Mouse (Mus musculus) hindbrain, embryonic 11.5 days (tissue): ENCODE measurements at regions not wholly inside any gene's neighbourhood (a gene's known extent, or its start where the extent isn't known, plus 50 kb on each side); places are given as distances from the start of the nearest gene placed in this dataset.

Experiments used
- ATAC-seq: fragments of 200-750 bp; cut with Nextera tagmentation; 2 replicates; pipeline ENCODE4 v1.8.0; 2017; ENCODE audit warnings: mild to moderate bottlenecking, moderate TSS enrichment, moderate library complexity; ENCODE audit not compliant: low FRiP score
- DNase-seq: peaks from one replicate; pipeline ENCODE4 v3.0.0-alpha.2; 2015; ENCODE audit warnings: low spot score
- H3K27ac ChIP-seq: fragments of 300-500 bp; sonication (generic); 2 replicates; pipeline ENCODE4 v1.5.1; 2014; ENCODE audit warnings: mild to moderate bottlenecking, low read depth, low read length
- H3K27me3 ChIP-seq: fragments of 300-500 bp; sonication (generic); 2 replicates; pipeline ENCODE4 v1.6.1; 2014; ENCODE audit warnings: mild to moderate bottlenecking, low read length, moderate library complexity, mixed read lengths; ENCODE audit not compliant: control insufficient read depth, insufficient read depth
- H3K36me3 ChIP-seq: fragments of 300-500 bp; sonication (generic); 2 replicates; pipeline ENCODE4 v1.6.1; 2014; ENCODE audit warnings: mild to moderate bottlenecking, low read length, moderate library complexity, mixed read lengths; ENCODE audit not compliant: control insufficient read depth, insufficient read depth
- H3K4me1 ChIP-seq: fragments of 300-500 bp; sonication (generic); replicated peaks from 2 replicates; pipeline ENCODE4 v1.6.1; 2014; ENCODE audit warnings: low read length, mixed read lengths; ENCODE audit not compliant: control insufficient read depth, insufficient read depth
- H3K4me2 ChIP-seq: fragments of 300-500 bp; sonication (generic); replicated peaks from 2 replicates; pipeline ENCODE4 v1.6.1; 2014; ENCODE audit warnings: mild to moderate bottlenecking, low read depth, low read length
- H3K4me3 ChIP-seq: fragments of 300-500 bp; sonication (generic); 2 replicates; pipeline ENCODE4 v1.5.1; 2014; ENCODE audit warnings: low read depth, low read length
- H3K9ac ChIP-seq: fragments of 300-500 bp; sonication (generic); 2 replicates; pipeline ENCODE4 v1.6.1; 2014; ENCODE audit warnings: low read depth, low read length
- H3K9me3 ChIP-seq: fragments of 300-500 bp; sonication (generic); 2 replicates; pipeline ENCODE4 v1.6.1; 2016; ENCODE audit warnings: low read length; ENCODE audit not compliant: control insufficient read depth
- WGBS: fragments of 180-500 bp; shearing (Covaris S2); extraction: QIAGEN DNeasy Blood & Tissue Kit; methylation state at CpG from one replicate; pipeline ENCODE4 v1.1.7; 2014; 5-methylcytosine and 5-hydroxymethylcytosine counted together

DNA sequence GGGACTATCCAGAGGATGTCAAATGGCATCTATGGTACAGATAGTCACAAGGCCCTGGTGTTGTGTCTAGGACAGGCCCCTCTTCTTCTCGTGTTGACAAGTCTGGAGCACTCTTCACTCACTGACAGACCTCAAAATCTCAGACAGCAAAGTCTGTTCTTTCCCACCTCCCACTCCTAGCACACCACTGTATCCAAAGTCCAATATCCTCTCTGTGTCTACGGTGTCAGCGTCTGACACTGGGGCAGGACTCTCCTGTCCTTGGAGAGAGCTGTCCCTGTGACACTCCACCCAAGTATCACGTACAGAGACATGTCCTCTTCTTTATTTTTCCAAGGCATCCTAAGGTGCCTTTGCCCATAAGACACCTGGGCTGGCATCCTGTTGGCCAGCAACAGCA, 139.0 kb upstream of the Nsun2 start:
- DNase-seq (no peak), ATAC-seq (no peak)
- no peaks in the 10 kb centered on the region for H3K36me3 ChIP-seq
- H3K9me3 ChIP-seq, result no peaks in the 10 kb centered on the region
- H3K4me1 ChIP-seq, result no peaks in the 10 kb centered on the region
- WGBS, result 83% methylated on average over 4 of the region's 4 CpGs
- no peak overlapping the region for H3K27ac ChIP-seq
- H3K4me2 ChIP-seq, result no peak overlapping the region
- no peak overlapping the region for H3K4me3 ChIP-seq
- no peak overlapping the region for H3K9ac ChIP-seq
- H3K27me3 ChIP-seq, result no peaks in the 10 kb centered on the region

DNA sequence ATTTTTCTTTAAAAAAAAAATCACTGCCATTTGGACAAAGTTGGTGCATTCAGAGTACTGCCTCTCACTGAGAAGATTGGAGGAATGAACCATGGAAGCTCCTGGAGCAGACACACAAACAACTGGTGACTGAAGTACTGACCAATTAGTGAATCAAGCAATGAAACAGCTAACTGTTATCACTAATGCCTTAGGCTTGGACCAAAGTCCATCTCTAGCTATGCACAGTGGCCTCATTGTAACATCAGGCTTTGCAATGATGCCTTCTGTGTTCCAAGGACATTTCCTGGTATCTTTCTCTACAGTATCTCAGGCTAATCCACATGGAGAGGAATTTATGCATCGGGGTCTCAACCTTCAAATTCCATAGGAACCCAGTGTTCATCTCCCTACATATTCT, 123.2 kb upstream of the Nsun2 start:
- no peak overlapping the region for H3K4me3 ChIP-seq
- no peak overlapping the region for H3K4me2 ChIP-seq
- WGBS, result 94% methylated on average over 1 of the region's 1 CpGs
- no peak for DNase-seq
- H3K9me3 ChIP-seq, result no peaks in the 10 kb centered on the region
- no peak overlapping the region for H3K27ac ChIP-seq
- no peak overlapping the region for H3K9ac ChIP-seq
- ATAC-seq, result no peak
- H3K27me3 ChIP-seq, result no peaks in the 10 kb centered on the region
- H3K4me1 ChIP-seq, result no peaks in the 10 kb centered on the region
- H3K36me3 ChIP-seq, result no peaks in the 10 kb centered on the region

DNA sequence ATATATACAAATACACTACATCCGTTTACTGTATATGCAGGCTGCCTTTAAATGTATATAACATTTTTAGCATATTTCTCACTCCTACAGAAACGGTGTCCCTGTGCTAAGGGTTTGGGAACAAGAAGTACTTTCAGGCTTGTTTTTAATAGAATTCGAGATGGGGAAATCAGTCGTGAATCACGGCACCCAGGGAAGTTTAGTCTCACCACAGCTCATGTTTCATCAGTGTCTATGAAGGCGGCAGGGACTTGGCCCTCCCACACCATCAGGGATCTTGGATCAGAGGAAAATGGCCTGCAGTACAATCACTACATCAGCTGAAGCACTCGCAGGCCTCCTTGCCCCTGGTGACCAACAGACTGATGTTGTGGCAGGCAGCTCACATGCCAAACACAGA, 118.7 kb upstream of the Nsun2 start:
- Histone ChIP-seq H3K27me3 (no peaks in the 10 kb centered on the region), H3K9ac (no peak overlapping the region), H3K4me3 (no peak overlapping the region), H3K9me3 (no peaks in the 10 kb centered on the region), H3K36me3 (no peaks in the 10 kb centered on the region), H3K27ac (no peak overlapping the region), H3K4me1 (no peaks in the 10 kb centered on the region), H3K4me2 (no peak overlapping the region)
- DNase-seq (no peak), ATAC-seq (no peak)
- WGBS, result 77% methylated on average over 7 of the region's 7 CpGs

DNA sequence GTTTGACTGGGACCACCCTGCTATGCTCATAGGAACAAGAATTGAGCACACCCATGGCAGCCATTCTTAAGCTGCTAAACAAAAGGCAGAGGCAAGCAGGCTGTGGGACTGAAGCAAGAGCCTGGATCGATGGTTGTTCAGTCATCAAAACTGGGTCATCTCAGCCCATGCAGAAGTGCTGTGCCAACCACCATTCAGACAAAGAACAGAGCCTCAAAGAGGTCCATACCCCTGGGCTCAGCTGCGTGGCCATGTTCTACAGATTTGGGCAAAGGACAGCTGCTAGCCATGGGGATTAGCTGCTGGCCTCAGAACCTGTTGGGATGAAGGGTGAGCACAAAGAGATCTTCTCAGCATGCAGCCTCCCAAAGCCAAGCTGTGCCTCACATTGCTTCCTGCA, 116.8 kb upstream of the Nsun2 start:
- Histone ChIP-seq H3K9ac (no peak overlapping the region), H3K4me3 (no peak overlapping the region), H3K27me3 (no peaks in the 10 kb centered on the region), H3K4me1 (no peaks in the 10 kb centered on the region), H3K4me2 (no peak overlapping the region), H3K9me3 (no peaks in the 10 kb centered on the region), H3K36me3 (no peaks in the 10 kb centered on the region), H3K27ac (no peak overlapping the region)
- DNase-seq, result no peak
- WGBS, result 72% methylated on average over 2 of the region's 2 CpGs
- ATAC-seq, result no peak

DNA sequence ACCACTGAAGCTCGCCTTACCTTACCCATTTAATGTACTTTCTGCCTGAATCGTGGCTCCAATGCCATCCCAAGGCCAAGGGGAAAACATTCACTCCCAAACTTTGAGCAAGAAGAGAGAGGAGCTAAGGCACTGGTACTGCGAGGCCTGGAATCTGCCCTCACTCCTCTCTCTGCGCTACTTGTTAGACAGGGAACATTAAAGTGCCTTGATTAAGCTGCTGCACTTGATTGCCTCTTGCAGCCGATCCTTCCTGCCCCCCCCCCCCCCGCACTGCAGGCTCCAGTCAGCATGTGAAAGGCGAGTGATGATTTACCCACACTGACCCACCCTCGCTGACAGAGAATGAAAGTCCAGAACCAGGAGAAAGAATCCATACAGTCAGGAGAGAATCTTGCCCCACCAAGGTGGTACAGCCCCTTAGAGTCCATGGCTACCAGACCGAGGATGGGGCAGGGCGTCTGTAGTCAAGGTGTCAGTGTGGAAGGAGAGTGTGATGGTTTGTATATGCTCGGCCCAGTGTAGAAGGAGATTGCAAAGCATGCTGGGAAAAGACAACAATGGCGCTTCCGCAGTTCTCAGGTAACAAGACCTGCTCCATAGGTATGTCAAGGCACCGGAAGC, 115.6 kb upstream of the Nsun2 start:
- H3K4me2 ChIP-seq, result no peak overlapping the region
- H3K36me3 ChIP-seq, result no peaks in the 10 kb centered on the region
- H3K4me3 ChIP-seq, result no peak overlapping the region
- no peak overlapping the region for H3K9ac ChIP-seq
- H3K27me3 ChIP-seq, result no peaks in the 10 kb centered on the region
- no peak for ATAC-seq
- H3K27ac ChIP-seq, result no peak overlapping the region
- H3K9me3 ChIP-seq, result no peaks in the 10 kb centered on the region
- DNase-seq, result no peak
- H3K4me1 ChIP-seq, result no peaks in the 10 kb centered on the region
- WGBS, result 84% methylated on average over 14 of the region's 14 CpGs

DNA sequence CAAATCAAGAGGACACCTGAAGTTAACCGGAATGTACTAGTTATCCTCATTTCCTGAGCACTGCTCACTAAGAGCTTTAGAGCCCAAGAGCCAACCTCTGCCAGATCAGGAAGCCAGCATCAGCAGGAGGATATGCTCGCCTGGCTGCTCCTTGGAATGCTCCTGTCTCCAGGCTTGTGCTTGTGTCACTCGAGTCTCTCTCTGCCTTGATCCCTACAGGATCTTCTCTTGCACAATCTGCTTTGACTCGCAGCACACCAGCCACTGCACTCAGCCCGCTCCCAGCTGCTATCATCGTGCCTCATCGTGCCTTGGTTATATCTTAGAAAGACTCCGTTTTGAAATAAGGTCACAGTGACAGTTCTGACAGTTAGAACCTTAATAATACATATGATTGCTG, 113.4 kb upstream of the Nsun2 start:
- ATAC-seq (no peak), DNase-seq (no peak)
- no peak overlapping the region for H3K27ac ChIP-seq
- 89% methylated on average over 8 of the region's 8 CpGs for WGBS
- H3K4me3 ChIP-seq, result no peak overlapping the region
- no peak overlapping the region for H3K9ac ChIP-seq
- no peaks in the 10 kb centered on the region for H3K36me3 ChIP-seq
- no peaks in the 10 kb centered on the region for H3K9me3 ChIP-seq
- H3K27me3 ChIP-seq, result no peaks in the 10 kb centered on the region
- H3K4me2 ChIP-seq, result no peak overlapping the region
- H3K4me1 ChIP-seq, result no peaks in the 10 kb centered on the region

DNA sequence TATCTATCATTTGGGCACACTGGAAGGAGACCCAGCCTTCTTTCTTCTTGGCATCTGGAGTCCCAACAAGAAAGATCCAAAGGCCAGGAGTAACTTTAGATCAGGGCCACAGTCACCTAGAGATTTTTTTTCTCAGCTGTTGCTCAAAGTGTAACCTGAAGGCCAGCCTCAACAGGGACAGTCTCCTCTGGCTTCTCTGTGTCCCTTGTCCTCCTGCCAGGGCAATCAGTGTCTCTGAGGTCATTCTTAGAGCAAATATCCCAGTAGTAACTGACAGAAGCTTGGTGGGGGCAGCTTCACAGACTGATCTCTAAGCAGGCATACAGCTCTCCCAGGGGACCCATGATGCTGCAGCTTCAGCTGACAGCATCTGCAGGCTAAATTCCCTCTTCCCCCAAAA, 111.6 kb upstream of the Nsun2 start:
- H3K4me3 ChIP-seq, result no peak overlapping the region
- no peak overlapping the region for H3K27ac ChIP-seq
- no peak for DNase-seq
- H3K9me3 ChIP-seq, result no peaks in the 10 kb centered on the region
- H3K9ac ChIP-seq, result no peak overlapping the region
- H3K27me3 ChIP-seq, result no peaks in the 10 kb centered on the region
- H3K36me3 ChIP-seq, result no peaks in the 10 kb centered on the region
- no peaks in the 10 kb centered on the region for H3K4me1 ChIP-seq
- no peak for ATAC-seq
- no peak overlapping the region for H3K4me2 ChIP-seq

DNA sequence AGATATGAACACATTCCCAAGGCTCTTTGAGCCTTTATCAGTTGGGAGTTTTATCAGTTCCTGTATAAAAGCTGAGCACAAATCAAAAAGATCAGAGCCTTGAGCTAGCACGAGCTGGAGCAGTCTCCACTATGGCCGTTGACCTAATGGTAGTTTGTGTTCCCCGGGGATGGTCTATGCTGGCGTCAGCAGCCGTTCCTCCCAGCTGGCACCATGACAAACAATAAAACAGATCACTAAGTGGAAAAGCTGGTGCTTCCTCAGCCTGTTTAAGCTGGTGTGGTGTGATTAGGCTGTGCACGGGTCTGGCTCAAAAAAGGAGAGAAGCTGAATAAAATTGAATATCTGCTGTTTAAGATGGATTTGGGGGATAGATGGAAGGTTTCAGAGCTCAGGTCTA, 107.4 kb upstream of the Nsun2 start:
- H3K27ac ChIP-seq, result no peak overlapping the region
- DNase-seq, result peak; percentile 44
- H3K4me1 ChIP-seq, result peaks cover 3% of the 10 kb centered on the region; the same call in 1 of the 2 replicates
- no peaks in the 10 kb centered on the region for H3K36me3 ChIP-seq
- 57% methylated on average over 6 of the region's 6 CpGs for WGBS
- no peaks in the 10 kb centered on the region for H3K27me3 ChIP-seq
- no peak overlapping the region for H3K4me3 ChIP-seq
- H3K4me2 ChIP-seq, result no peak overlapping the region
- ATAC-seq, result 0 out of 2 replicates have a peak, but pooled peaks have one; percentile 45
- no peak overlapping the region for H3K9ac ChIP-seq
- H3K9me3 ChIP-seq, result no peaks in the 10 kb centered on the region

DNA sequence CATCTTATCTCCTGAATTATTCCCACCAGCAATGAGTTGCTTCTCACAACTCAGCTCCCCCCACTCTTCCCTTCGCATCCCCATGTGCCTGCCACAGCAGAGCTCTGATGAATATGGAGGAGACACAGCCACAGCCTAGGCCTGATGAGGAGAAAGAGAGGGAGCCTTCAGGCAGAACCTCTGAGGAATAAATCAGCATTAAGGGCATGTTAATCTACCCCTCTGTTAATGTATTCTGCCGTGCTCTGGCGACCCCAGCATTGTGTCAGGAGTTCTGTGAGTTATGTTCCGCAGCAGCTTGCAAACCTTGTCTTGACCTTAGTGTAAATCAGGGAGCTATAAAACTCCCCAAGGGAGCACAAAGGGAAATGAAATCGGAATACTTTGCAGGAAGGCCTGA, 104.0 kb upstream of the Nsun2 start:
- 26% methylated on average over 5 of the region's 5 CpGs for WGBS
- DNase-seq (peak; percentile 41), ATAC-seq (peak; percentile 87)
- Histone ChIP-seq H3K4me1 (peaks cover 3% of the 10 kb centered on the region; the same call in 1 of the 2 replicates), H3K4me3 (no peak overlapping the region), H3K36me3 (no peaks in the 10 kb centered on the region), H3K4me2 (no peak overlapping the region), H3K9me3 (no peaks in the 10 kb centered on the region), H3K27me3 (no peaks in the 10 kb centered on the region), H3K27ac (peak overlapping the region; percentile 74), H3K9ac (no peak overlapping the region)
